Mouse (Mus musculus): ENCODE measurements around the gene Zfp12.

DNA sequence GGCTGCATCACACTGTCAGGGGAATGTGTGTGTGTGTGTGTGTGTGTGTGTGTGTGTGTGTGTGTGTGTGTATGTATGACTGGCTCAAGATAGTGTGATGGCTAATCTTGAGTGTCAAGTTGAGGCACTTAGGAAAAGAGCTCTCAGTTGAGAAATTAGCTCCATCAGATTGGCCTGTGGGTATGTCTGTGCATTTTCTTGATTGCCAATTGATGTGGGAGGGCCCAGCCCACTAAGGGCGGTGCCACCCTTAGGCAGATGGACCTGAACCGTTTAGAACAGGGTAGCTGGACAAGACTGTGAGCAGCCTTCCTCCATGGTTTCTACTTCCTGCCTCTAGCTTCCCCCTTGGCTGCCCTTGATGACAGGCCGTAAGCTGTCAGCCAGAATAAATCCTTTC lies 37.1 kb downstream of the Zfp12 start:
- no peak for TF ChIP-seq CTCF (IDR thresholded peaks at IDR 0.05; ENCODE audit: extremely low read depth, insufficient read depth, insufficient read length, insufficient replicate concordance)
- TF ChIP-seq POLR2A (IDR thresholded peaks at IDR 0.05; ENCODE audit: low read depth, low read length) = no peak

Measured in spleen, adult 2 months (tissue).